Comparison of ENCODE assay signal across 14 mouse cellular contexts in genomic region chr10:70919851-70920250, GRCm38 (mm10).
"Had no signal": no experiment of that assay in that cellular context is flagged by ENCODE, and none has a peak within 500 bp of the region (broad histone marks: within the 10 kb centered on the region; RNA-seq: fewer than 3 reads in every experiment).

No protein-coding gene starts in this region.

- H3K36me3 ChIP-seq: limb, embryonic 10.5 days; liver, embryonic 15.5 days; midbrain, embryonic 12.5 days; neural tube, embryonic 12.5 days; stomach, embryonic 15.5 days had no signal

- H3K27ac ChIP-seq: layer of hippocampus, adult 2 months; limb, embryonic 10.5 days; liver, embryonic 15.5 days; macrophage; midbrain, embryonic 12.5 days; neural tube, embryonic 12.5 days; stomach, embryonic 15.5 days had no signal

- H3K27me3 ChIP-seq: liver, embryonic 15.5 days; megakaryocyte, embryonic 14.5 days; midbrain, embryonic 12.5 days; neural tube, embryonic 12.5 days; stomach, embryonic 15.5 days had no signal

- H3K4me3 ChIP-seq: layer of hippocampus, adult 2 months; limb, embryonic 10.5 days; liver, embryonic 15.5 days; megakaryocyte, embryonic 14.5 days; midbrain, embryonic 12.5 days; neural tube, embryonic 12.5 days; stomach, embryonic 15.5 days had no signal

- DNase-seq: kidney, adult 18-20 months; kidney, postnatal 10 days; kidney, postnatal 4 days; lung, adult 2 months; thymus, postnatal 36 days had no signal

- H3K4me1 ChIP-seq: limb, embryonic 10.5 days; liver, embryonic 15.5 days; megakaryocyte, embryonic 14.5 days; midbrain, embryonic 12.5 days; neural tube, embryonic 12.5 days; stomach, embryonic 15.5 days had no signal

- H3K9ac ChIP-seq: liver, embryonic 15.5 days; midbrain, embryonic 12.5 days; neural tube, embryonic 12.5 days; stomach, embryonic 15.5 days had no signal

- H3K9me3 ChIP-seq: limb, embryonic 10.5 days; liver, embryonic 15.5 days; neural tube, embryonic 12.5 days; stomach, embryonic 15.5 days had no signal

- H3K4me2 ChIP-seq: liver, embryonic 11.5 days; liver, embryonic 15.5 days; midbrain, embryonic 12.5 days; neural tube, embryonic 12.5 days; stomach, embryonic 15.5 days had no signal
